Mouse (Mus musculus) ES-Bruce4 (cell line): ENCODE results near the gene Rasa3. TPM values are rescaled to one million over a fixed set of nuclear protein-coding genes. Genes with fewer than 3 reads are reported as not detected.

Source experiments
- H3K27ac ChIP-seq: 2 replicates; pipeline ENCODE4 v1.5.1; 2012; ENCODE audit warnings: low read length, inconsistent platforms; ENCODE audit not compliant: insufficient read depth
- H3K27me3 ChIP-seq: 2 replicates; pipeline ENCODE4 v1.6.1; 2012; ENCODE audit warnings: mild to moderate bottlenecking, low read length, inconsistent platforms; ENCODE audit not compliant: control insufficient read depth, poor library complexity, insufficient read depth, severe bottlenecking
- H3K36me3 ChIP-seq: 2 replicates; pipeline ENCODE4 v1.6.1; 2012; ENCODE audit warnings: inconsistent platforms, mild to moderate bottlenecking, low read length, moderate library complexity; ENCODE audit not compliant: control insufficient read depth, poor library complexity, insufficient read depth, severe bottlenecking
- H3K4me1 ChIP-seq: one replicate; pipeline ENCODE4 v1.8.1; 2011; ENCODE audit warnings: low read length; ENCODE audit not compliant: control insufficient read depth, insufficient read depth
- H3K4me3 ChIP-seq: 2 replicates; pipeline ENCODE4 v1.5.1; 2011; ENCODE audit warnings: low read depth, mild to moderate bottlenecking, low read length
- H3K9ac ChIP-seq: 2 replicates; pipeline ENCODE4 v1.6.1; 2012; ENCODE audit warnings: low read depth, mild to moderate bottlenecking, inconsistent platforms; ENCODE audit not compliant: poor library complexity, severe bottlenecking
- H3K9me3 ChIP-seq: replicated peaks from 2 replicates; pipeline ENCODE4 v1.6.1; 2012; ENCODE audit warnings: mild to moderate bottlenecking, low read length, inconsistent platforms; ENCODE audit not compliant: control insufficient read depth, poor library complexity, insufficient read depth, severe bottlenecking
- CTCF ChIP-seq: IDR thresholded peaks from one replicate; pipeline ENCODE4 v1.8.1; 2011; ENCODE audit warnings: low read depth, low read length
- EP300 ChIP-seq: IDR thresholded peaks from 2 replicates; pipeline ENCODE4 v1.6.1; 2011; ENCODE audit warnings: low read depth, low read length; ENCODE audit not compliant: insufficient read depth
- POLR2A ChIP-seq: IDR thresholded peaks from one replicate; pipeline ENCODE4 v1.8.1; 2011; ENCODE audit warnings: low read length; ENCODE audit not compliant: insufficient read depth
- polyA plus RNA-seq: library from polyadenylated mRNA; stranded (reverse); fragments of >200 nt; gene quantifications from 2 replicates; pipeline ENCODE4 v1.2.4, GENCODE M21; 2011; ENCODE audit warnings: low read depth; ENCODE audit not compliant: missing spikeins, insufficient read depth, insufficient read length

Gene Rasa3
- polyA plus RNA-seq, 1 experiment, result 14.5 TPM

- no peaks in the 10 kb centered on the region for H3K9me3 ChIP-seq
- H3K27me3 ChIP-seq, result no peaks in the 10 kb centered on the region; the same call in 1 of the 2 replicates
- no peak overlapping the region for H3K27ac ChIP-seq
- no peaks in the 10 kb centered on the region for H3K36me3 ChIP-seq
- no peaks in the 10 kb centered on the region for H3K4me1 ChIP-seq
- TF ChIP-seq CTCF, result no peak
- TF ChIP-seq EP300, result no peak
- TF ChIP-seq POLR2A, result no peak
- no peak overlapping the region for H3K4me3 ChIP-seq
- no peak overlapping the region for H3K9ac ChIP-seq
These were observed 135.9 kb downstream of the Rasa3 start for GRCm38 (mm10) chr8:13541526-13541925.

GRCm38 (mm10) chr8:13540122-13540521, 137.3 kb downstream of the Rasa3 start:
- Histone ChIP-seq H3K27me3 (no peaks in the 10 kb centered on the region; the same call in 1 of the 2 replicates), H3K9me3 (no peaks in the 10 kb centered on the region), H3K27ac (no peak overlapping the region), H3K4me3 (no peak overlapping the region), H3K36me3 (no peaks in the 10 kb centered on the region), H3K9ac (no peak overlapping the region), H3K4me1 (no peaks in the 10 kb centered on the region)
- TF ChIP-seq POLR2A (no peak), CTCF (no peak), EP300 (no peak)

DNA sequence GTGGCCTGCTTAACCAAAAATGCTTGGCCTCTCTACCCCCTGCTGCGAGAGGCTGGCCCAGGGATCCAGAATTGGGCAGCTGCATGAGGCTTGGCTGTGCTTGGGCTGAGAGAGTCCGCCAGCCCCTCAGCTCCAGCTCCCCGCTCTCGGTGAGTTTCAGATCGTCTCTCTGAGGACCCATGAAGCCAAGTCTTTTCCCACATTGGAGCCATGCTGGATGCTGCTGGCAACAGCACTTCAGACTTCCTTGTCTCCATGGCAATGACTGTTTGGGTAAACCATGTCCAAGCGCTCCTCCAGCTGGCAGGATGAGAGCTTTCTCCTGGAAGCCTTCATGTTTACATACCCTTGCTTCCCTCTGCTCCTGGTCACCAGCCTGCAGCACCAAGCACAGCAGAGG, 138.6 kb downstream of the Rasa3 start:
- H3K9ac ChIP-seq, result no peak overlapping the region
- H3K4me1 ChIP-seq, result no peaks in the 10 kb centered on the region
- no peaks in the 10 kb centered on the region for H3K9me3 ChIP-seq
- TF ChIP-seq EP300 (no peak), CTCF (no peak), POLR2A (no peak)
- H3K36me3 ChIP-seq, result no peaks in the 10 kb centered on the region
- H3K27me3 ChIP-seq, result no peaks in the 10 kb centered on the region; the same call in 1 of the 2 replicates
- no peak overlapping the region for H3K4me3 ChIP-seq
- no peak overlapping the region for H3K27ac ChIP-seq

GRCm38 (mm10) chr8:13537102-13537501, 140.3 kb downstream of the Rasa3 start:
- Histone ChIP-seq H3K27ac (no peak overlapping the region), H3K4me3 (no peak overlapping the region), H3K27me3 (no peaks in the 10 kb centered on the region; the same call in 1 of the 2 replicates), H3K9ac (no peak overlapping the region), H3K4me1 (no peaks in the 10 kb centered on the region), H3K36me3 (no peaks in the 10 kb centered on the region), H3K9me3 (no peaks in the 10 kb centered on the region)
- TF ChIP-seq POLR2A (no peak), EP300 (no peak), CTCF (no peak)

- Histone ChIP-seq H3K9me3 (no peaks in the 10 kb centered on the region), H3K36me3 (no peaks in the 10 kb centered on the region), H3K27me3 (no peaks in the 10 kb centered on the region), H3K4me3 (no peak overlapping the region), H3K4me1 (no peaks in the 10 kb centered on the region), H3K27ac (no peak overlapping the region), H3K9ac (no peak overlapping the region)
- TF ChIP-seq POLR2A (no peak), EP300 (no peak), CTCF (no peak)
These were observed 144.3 kb downstream of the Rasa3 start for GRCm38 (mm10) chr8:13533123-13533522.

- Histone ChIP-seq H3K27me3 (no peaks in the 10 kb centered on the region), H3K36me3 (no peaks in the 10 kb centered on the region), H3K9ac (no peak overlapping the region), H3K4me3 (no peak overlapping the region), H3K4me1 (no peaks in the 10 kb centered on the region), H3K9me3 (no peaks in the 10 kb centered on the region), H3K27ac (no peak overlapping the region)
- TF ChIP-seq EP300 (no peak), POLR2A (no peak), CTCF (no peak)
These were observed 145.7 kb downstream of the Rasa3 start for GRCm38 (mm10) chr8:13531602-13532171.
